Mouse (Mus musculus) layer of hippocampus, postnatal 25 days (tissue): ENCODE measurements at regions not wholly inside any gene's neighbourhood (a gene's known extent, or its start where the extent isn't known, plus 50 kb on each side); places are given as distances from the start of the nearest gene placed in this dataset.
"Not testable (repeated sequence)": the region's sequence is repeated elsewhere in the genome, so short reads cannot be mapped to it uniquely, and the experiment has no call there.

Source experiments
- DNase-seq, 2 experiments: peaks; one replicate each; pipeline ENCODE4 v3.0.0; 2022; ENCODE audit warnings: mixed read lengths in 2 of 2, low spot score in 1 of 2; ENCODE audit errors: extremely low spot score in 1 of 2

- no peak for DNase-seq
These were observed 290.9 kb upstream of the Ift57 start for GRCm38 (mm10) chr16:49407956-49408795.

GRCm38 (mm10) chr16:49409235-49409634, 289.8 kb upstream of the Ift57 start:
- DNase-seq, result no peak

GRCm38 (mm10) chr16:49430296-49430695, 268.7 kb upstream of the Ift57 start:
- DNase-seq, result no peak

GRCm38 (mm10) chr16:49431902-49432301, 267.1 kb upstream of the Ift57 start:
- no peak for DNase-seq

- DNase-seq, result no peak
These were observed 257.8 kb upstream of the Ift57 start for GRCm38 (mm10) chr16:49441225-49441624.

GRCm38 (mm10) chr16:49447356-49447755, 251.7 kb upstream of the Ift57 start:
- DNase-seq, result not testable (repeated sequence)

- DNase-seq, result no peak
These were observed 205.2 kb upstream of the Ift57 start for GRCm38 (mm10) chr16:49493881-49494280.

GRCm38 (mm10) chr16:49497521-49498010, 201.5 kb upstream of the Ift57 start:
- DNase-seq, result no peak

GRCm38 (mm10) chr16:49500818-49501217, 198.2 kb upstream of the Ift57 start:
- no peak for DNase-seq

GRCm38 (mm10) chr16:49503897-49504413, 195.1 kb upstream of the Ift57 start:
- no peak for DNase-seq

GRCm38 (mm10) chr16:49504669-49505068, 194.4 kb upstream of the Ift57 start:
- no peak for DNase-seq

GRCm38 (mm10) chr16:49505271-49505670, 193.8 kb upstream of the Ift57 start:
- no peak for DNase-seq

GRCm38 (mm10) chr16:49518844-49519243, 180.2 kb upstream of the Ift57 start:
- no peak for DNase-seq

- no peak for DNase-seq
These were observed 178.6 kb upstream of the Ift57 start for GRCm38 (mm10) chr16:49520411-49520810.

GRCm38 (mm10) chr16:49521685-49522084, 177.3 kb upstream of the Ift57 start:
- no peak for DNase-seq

- DNase-seq, result no peak
These were observed 176.5 kb upstream of the Ift57 start for GRCm38 (mm10) chr16:49522576-49522975.

- DNase-seq, result not testable (repeated sequence)
These were observed 170.4 kb upstream of the Ift57 start for GRCm38 (mm10) chr16:49528618-49529017.

GRCm38 (mm10) chr16:49529060-49529459, 170.0 kb upstream of the Ift57 start:
- DNase-seq, result no peak

- no peak for DNase-seq
These were observed 169.0 kb upstream of the Ift57 start for GRCm38 (mm10) chr16:49530051-49530450.

- no peak for DNase-seq
These were observed 166.9 kb upstream of the Ift57 start for GRCm38 (mm10) chr16:49532071-49532686.

GRCm38 (mm10) chr16:49533498-49533998, 165.5 kb upstream of the Ift57 start:
- DNase-seq, result no peak
